Mouse (Mus musculus) midbrain, embryonic 15.5 days (tissue): Measurements from ENCODE around the gene Cdk10. TPM values are rescaled to one million over a fixed set of nuclear protein-coding genes. Genes with fewer than 3 reads are reported as not detected.

Experiments used
- polyA plus RNA-seq: library from polyadenylated mRNA; unstranded; fragments of >200 nt; fragmentation: Nextera tagmentation; extraction: Ambion mirVana; gene quantifications from 2 replicates; pipeline ENCODE4 v1.2.1, GENCODE M21; 2015

Gene Cdk10
- polyA plus RNA-seq, 1 experiment from 2014 or later, result 55.0 TPM

Other genes with a start within 250 kb of the Cdk10 start
- gene Ankrd11, start 182.6 kb upstream of the Cdk10 start, polyA plus RNA-seq, result 69.4 and 71.7 TPM in 2 replicates
- 48.7 and 49.0 TPM in 2 replicates for gene Spg7, start 161.9 kb upstream of the Cdk10 start, polyA plus RNA-seq
- 632 and 634 TPM in 2 replicates for gene Rpl13, start 122.5 kb upstream of the Cdk10 start, polyA plus RNA-seq
- 8.1 TPM in 2 replicates for gene Cpne7, start 107.5 kb upstream of the Cdk10 start, polyA plus RNA-seq
- 1.6 and 2.1 TPM in 2 replicates for gene Sult5a1, start 66.5 kb upstream of the Cdk10 start, polyA plus RNA-seq
- 0.13 and 0.19 TPM in 2 replicates for gene Dpep1, start 38.6 kb upstream of the Cdk10 start, polyA plus RNA-seq
- 227 and 235 TPM in 2 replicates for gene Chmp1a, start 12.1 kb upstream of the Cdk10 start, polyA plus RNA-seq
- 8.0 and 8.1 TPM in 2 replicates for gene Spata33, start 12.0 kb upstream of the Cdk10 start, polyA plus RNA-seq
- gene Spata2l, start 11.4 kb downstream of the Cdk10 start, polyA plus RNA-seq, result 7.4 and 8.1 TPM in 2 replicates
- gene Zfp276, start 29.4 kb downstream of the Cdk10 start, polyA plus RNA-seq, result 28.2 and 30.3 TPM in 2 replicates
- gene Vps9d1, start 29.5 kb downstream of the Cdk10 start, polyA plus RNA-seq, result 66.6 and 69.9 TPM in 2 replicates
- 6.4 and 9.8 TPM in 2 replicates for gene Fanca, start 93.7 kb downstream of the Cdk10 start, polyA plus RNA-seq
- 44.0 and 44.8 TPM in 2 replicates for gene Spire2, start 107.9 kb downstream of the Cdk10 start, polyA plus RNA-seq
- 324 and 331 TPM in 2 replicates for gene Tcf25, start 148.9 kb downstream of the Cdk10 start, polyA plus RNA-seq
- gene Mc1r, start 182.3 kb downstream of the Cdk10 start, polyA plus RNA-seq, result 0.10 and 0.17 TPM in 2 replicates
- 2,127 and 2,170 TPM in 2 replicates for gene Tubb3, start 186.6 kb downstream of the Cdk10 start, polyA plus RNA-seq
- 48.4 and 49.8 TPM in 2 replicates for gene Def8, start 198.7 kb downstream of the Cdk10 start, polyA plus RNA-seq